Mouse (Mus musculus) activated CD4-positive, CD25-positive, alpha-beta regulatory T cell (primary cell): ENCODE results near the gene Sit1. TPM values are rescaled to one million over a fixed set of nuclear protein-coding genes. Genes with fewer than 3 reads are reported as not detected.

Source experiments
- polyA plus RNA-seq, 2 experiments: library from polyadenylated mRNA; unstranded; fragments of 100-300 nt; shearing (Covaris generic); gene quantifications; one replicate each; pipeline ENCODE4 v1.2.1; 2017

Gene Sit1
- 100 to 1,000 TPM; 151 to 176 TPM for polyA plus RNA-seq

GRCm38 (mm10) chr4:43483535-43484091 lies at the start of gene Sit1:
Sit1 (minus strand) TSS chr4:43483734.

GRCm38 (mm10) chr4:43506536-43507185 lies 23.1 kb upstream of the Sit1 start, which contains the start of gene Car9:
Car9 (plus strand) TSS chr4:43506966.

GRCm38 (mm10) chr4:43499407-43500333 lies 16.1 kb upstream of the Sit1 start, which contains the start of gene Arhgef39:
Arhgef39 (minus strand) TSS chr4:43499695.

GRCm38 (mm10) chr4:43492821-43493185 lies 9.3 kb upstream of the Sit1 start, which contains the start of gene Ccdc107:
Ccdc107 (plus strand) TSS chr4:43492900.

GRCm38 (mm10) chr4:43454041-43454836 lies 29.3 kb downstream of the Sit1 start, which contains the start of gene Cd72:
Cd72 (minus strand) TSS chr4:43454628.

GRCm38 (mm10) chr4:43441639-43442038 lies 41.9 kb downstream of the Sit1 start, which contains the start of gene Tesk1:
Tesk1 (plus strand) TSS chr4:43441939.

Other genes starting within 250 kb of the Sit1 start
- not detected for gene Atp8b5, start 216.6 kb downstream of the Sit1 start, polyA plus RNA-seq
- gene Rusc2, start 101.8 kb downstream of the Sit1 start, polyA plus RNA-seq, result under 1 TPM in 1 of 2 experiments, not detected in 1; 0.96 TPM
- gene Fam166b, start 54.6 kb downstream of the Sit1 start, polyA plus RNA-seq, result under 1 TPM in 1 of 2 experiments, not detected in 1; 0.12 TPM
- 10 to 100 TPM; 35.2 to 58.2 TPM for gene Tesk1, start 41.8 kb downstream of the Sit1 start, polyA plus RNA-seq
- 10 to 100 TPM; 14.2 to 27.3 TPM for gene Cd72, start 29.1 kb downstream of the Sit1 start, polyA plus RNA-seq
- 10 to 100 TPM; 60.9 to 85.4 TPM for gene Ccdc107, start 9.2 kb upstream of the Sit1 start, polyA plus RNA-seq
- gene Arhgef39, start 16.0 kb upstream of the Sit1 start, polyA plus RNA-seq, result 1 to 10 TPM; 5.6 to 6.3 TPM
- under 1 TPM; 0.17 to 0.47 TPM for gene Car9, start 23.2 kb upstream of the Sit1 start, polyA plus RNA-seq
- gene Tpm2, start 40.0 kb upstream of the Sit1 start, polyA plus RNA-seq, result under 1 TPM in 1 of 2 experiments, not detected in 1; 0.54 TPM
- gene Creb3, start 78.6 kb upstream of the Sit1 start, polyA plus RNA-seq, result 100 to 1,000 TPM in 1 of 2 experiments, 10 to 100 TPM in 1; 88.7 to 118 TPM
- gene Tln1, start 79.0 kb upstream of the Sit1 start, polyA plus RNA-seq, result 100 to 1,000 TPM; 144 to 270 TPM
- 10 to 100 TPM; 13.3 to 17.8 TPM for gene Rgp1, start 95.0 kb upstream of the Sit1 start, polyA plus RNA-seq
- gene Gba2, start 95.1 kb upstream of the Sit1 start, polyA plus RNA-seq, result 10 to 100 TPM; 33.3 to 39.1 TPM
- 1 to 10 TPM; 1.2 to 3.1 TPM for gene Msmp, start 100.8 kb upstream of the Sit1 start, polyA plus RNA-seq
- under 1 TPM in 1 of 2 experiments, not detected in 1; 0.18 TPM for gene Npr2, start 148.2 kb upstream of the Sit1 start, polyA plus RNA-seq
- gene Spag8, start 169.9 kb upstream of the Sit1 start, polyA plus RNA-seq, result under 1 TPM in 1 of 2 experiments, not detected in 1; 0.37 TPM
- 10 to 100 TPM; 57.3 to 78.0 TPM for gene Hint2, start 172.7 kb upstream of the Sit1 start, polyA plus RNA-seq
- gene Tmem8b, start 185.2 kb upstream of the Sit1 start, polyA plus RNA-seq, result 1 to 10 TPM in 1 of 2 experiments, under 1 TPM in 1; 0.26 to 1.6 TPM
- gene Fam221b, start 185.4 kb upstream of the Sit1 start, polyA plus RNA-seq, result 1 to 10 TPM; 1.2 to 1.3 TPM
- gene Olfr70, start 217.1 kb upstream of the Sit1 start, polyA plus RNA-seq, result not detected
- under 1 TPM in 1 of 2 experiments, not detected in 1; 0.18 TPM for gene Olfr71, start 226.5 kb upstream of the Sit1 start, polyA plus RNA-seq
- not detected for gene Hrct1, start 243.5 kb upstream of the Sit1 start, polyA plus RNA-seq
- under 1 TPM in 1 of 2 experiments, not detected in 1; 0.22 TPM for gene Spaar, start 246.3 kb upstream of the Sit1 start, polyA plus RNA-seq